Mouse (Mus musculus) CD4-positive, CD25-positive, alpha-beta regulatory T cell, adult 2 months (primary cell): ENCODE measurements around the gene Pcolce.

Experiments used
- DNase-seq: peaks from one replicate; pipeline ENCODE4 v3.0.0-alpha.2; 2012; ENCODE audit warnings: low read depth, low spot score

Pcolce gene

DNA sequence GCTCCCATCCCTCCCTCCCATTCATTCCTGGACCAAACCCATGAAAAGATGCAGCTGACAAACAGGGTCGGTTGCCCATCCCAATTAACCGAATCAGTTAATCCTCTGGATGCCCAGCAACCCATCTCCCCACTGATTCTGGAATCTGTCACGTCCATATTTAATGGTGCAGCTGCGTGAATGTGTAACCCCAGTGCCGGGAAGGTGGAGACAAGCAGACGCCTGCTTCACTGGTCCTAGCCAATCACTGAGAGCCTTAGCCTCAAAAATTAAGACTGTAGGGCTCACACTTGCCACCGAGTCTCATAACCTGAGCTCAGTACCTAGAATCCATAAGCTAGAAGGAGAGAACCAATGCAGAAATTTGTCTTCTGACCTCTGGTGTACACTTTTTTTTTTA is 17.7 kb downstream of the Pcolce start:
- no peak for DNase-seq

DNA sequence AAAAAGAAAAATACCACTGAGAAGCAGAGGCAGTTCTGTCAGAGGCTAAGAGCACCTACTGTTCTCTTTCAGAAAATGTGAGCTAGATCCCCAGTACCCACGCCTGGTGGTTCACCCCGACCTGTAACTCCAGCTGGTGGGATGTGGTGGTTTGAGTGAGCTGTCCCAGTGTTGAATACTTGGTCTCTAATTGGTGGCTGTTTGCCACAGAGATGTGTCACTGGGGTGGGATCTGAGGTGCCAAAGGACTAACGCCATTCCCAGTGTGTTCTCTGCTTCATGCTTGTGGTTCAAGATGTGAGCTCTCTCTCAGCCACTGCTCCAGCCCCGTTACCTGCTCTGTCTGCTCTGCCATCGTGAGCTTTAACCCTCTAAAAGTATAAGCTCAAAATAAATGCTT is 23.1 kb downstream of the Pcolce start:
- DNase-seq = no peak

DNA sequence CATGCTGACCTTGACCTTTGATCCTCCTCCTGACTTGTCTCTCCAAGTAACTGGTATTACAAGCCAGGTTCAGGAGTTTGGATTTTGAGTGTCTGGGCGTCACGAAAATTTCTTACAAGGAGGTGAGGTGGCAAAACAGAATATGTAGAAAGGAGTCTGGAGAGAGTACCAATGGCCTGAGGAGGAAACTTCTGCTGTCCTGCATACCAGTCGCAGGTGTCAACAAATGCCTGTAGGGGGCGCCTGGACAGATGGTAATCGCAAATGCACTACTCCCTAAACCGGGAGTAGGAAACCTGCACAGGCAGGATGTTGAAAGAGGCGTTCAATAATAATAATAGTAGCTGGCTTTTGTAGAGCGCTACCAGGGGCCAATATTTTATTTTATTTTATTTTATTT is 28.6 kb downstream of the Pcolce start:
- peak; percentile 83 for DNase-seq

DNA sequence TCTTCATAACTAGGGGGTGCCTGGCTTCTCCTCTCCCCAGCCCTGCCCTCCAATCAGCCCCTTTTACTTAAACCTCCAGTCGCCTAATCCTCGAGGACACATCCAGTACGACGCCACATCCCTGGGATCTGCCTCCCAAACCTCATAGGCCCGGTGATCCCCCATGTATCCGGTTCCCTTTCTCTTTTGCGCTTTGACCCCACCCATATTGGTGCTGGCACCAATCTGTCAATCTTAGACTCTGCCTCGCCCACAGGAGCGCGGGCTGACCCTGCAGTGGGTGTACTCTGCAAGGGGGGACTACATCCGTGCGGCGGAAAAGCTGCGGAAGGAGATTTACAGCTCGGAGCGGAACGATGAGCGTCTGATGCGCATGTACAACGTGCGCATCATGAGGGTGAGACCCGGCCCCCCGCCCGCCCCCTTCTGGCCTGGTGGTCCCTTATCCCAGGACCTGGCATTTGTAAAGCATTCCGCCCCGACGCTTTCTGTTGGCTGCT is 29.9 kb downstream of the Pcolce start:
- peak; percentile 44 for DNase-seq

DNA sequence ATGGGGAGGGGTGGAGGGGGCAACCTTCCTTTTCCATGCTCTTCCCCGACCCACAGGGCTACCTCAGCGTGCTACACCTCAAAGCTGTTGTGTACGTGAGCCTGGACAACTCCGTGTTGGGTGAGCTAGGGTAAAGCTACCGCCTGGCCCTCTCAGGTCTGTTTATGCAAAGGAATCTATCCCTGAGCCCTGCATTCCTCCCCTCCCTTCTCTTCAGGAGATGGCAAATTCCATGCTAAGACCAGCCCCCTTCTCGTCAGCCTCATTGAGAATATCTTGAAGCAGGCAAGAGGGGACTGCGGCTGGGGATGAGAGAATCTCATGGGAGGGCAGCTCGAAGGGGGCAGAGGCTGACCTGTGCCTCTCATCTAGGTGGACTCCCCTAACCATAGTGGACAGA is 30.9 kb downstream of the Pcolce start:
- DNase-seq = no peak

DNA sequence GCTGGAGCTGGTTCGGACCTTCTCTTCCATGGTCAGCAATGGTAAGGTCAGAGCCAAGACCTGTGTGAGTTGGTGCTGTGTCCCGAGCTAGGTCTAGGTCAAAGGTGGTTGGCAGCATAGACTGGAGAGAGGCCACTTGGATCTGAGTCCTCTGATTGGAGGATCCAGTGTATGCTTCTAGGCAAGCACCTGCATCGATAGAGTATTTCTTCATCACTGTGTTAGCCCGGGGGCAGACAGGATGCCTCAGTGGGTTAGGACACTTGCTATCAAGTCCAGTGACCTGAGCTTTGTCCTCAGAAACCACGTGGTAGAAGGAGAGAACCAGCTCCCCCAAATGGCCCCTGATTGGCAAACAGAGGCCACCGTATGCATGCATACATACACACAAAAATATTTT is 33.3 kb downstream of the Pcolce start:
- no peak for DNase-seq

DNA sequence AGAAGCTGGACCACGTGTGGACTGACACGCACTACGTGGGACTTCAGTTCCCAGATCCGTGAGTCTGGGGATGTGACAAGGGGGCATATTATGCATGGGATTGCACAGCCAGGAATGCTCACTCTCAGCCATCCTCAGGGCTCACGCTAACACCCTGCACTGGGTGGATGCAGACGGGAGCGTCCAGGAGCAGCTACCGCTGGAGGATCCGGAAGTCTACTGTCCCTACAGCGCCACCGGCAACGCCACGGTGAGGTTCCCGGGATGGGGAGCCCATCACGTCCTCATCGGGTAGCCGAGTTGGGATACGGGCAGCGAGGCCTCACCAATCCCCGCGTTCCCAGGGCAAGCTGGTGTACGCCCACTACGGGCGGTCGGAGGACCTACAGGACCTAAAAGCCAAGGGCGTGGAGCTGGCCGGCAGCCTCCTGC is 39.1 kb downstream of the Pcolce start:
- DNase-seq = no peak

DNA sequence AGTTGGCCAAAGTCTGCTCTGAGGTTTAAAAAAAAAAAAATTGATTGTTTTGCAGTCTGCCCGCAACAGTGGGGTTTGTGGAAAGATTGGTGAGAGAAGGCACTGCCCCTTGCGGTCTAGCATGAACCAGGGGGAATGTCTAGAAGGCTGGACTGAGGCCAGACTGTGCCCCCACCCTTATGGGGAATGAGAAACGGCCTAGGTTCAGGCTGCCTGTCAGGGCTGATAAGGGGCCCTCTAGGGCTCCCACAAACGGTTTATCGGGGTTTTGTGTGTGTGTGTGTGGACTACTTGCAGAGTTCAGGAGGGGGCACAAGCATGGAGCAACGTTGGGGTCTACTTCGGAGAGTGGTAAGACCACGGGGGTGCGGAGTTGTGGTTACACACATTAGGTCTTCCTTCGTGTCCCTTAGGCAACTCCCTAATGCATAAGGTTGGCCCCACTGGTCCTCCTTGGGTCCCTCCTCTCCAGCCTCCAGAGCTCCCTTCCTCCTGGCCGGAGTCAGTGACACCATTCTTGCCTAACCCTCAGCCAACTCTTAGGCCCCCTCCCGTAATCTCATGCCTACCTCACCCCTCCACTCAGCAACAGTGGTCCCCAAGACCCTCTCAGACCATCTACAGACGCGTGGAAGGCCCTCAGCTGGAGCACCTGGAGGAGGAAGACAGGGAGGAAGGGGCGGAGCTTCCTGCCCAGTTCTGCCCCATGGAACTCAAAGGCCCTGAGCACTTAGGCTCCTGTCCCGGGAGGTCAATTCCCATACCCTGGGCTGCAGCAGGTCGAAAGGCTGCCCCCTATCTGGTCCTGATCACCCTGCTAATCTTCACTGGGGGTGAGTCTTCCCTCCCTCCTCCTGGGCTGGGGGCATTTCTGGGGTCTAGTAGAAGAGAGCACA is 42.6 kb downstream of the Pcolce start:
- no peak for DNase-seq

DNA sequence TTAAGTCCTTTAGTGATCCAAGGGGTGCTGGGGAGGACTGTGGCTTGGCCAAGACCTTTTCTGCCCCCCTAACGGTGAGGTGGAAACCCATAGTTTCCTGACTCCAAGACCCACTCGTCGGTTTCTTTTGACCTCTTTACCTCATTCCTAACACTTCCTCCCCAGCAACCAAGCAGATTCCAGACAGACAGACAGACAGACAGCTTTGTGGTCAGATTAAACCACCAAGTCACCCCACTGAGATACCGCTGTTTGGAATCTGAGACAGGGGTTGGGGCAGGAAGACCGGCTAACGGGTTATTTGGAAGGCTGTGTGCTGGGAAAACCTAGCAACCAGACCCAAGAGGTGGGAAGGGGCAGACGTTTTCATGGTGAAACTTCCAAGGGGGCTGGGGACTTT is 43.4 kb downstream of the Pcolce start:
- DNase-seq = no peak

DNA sequence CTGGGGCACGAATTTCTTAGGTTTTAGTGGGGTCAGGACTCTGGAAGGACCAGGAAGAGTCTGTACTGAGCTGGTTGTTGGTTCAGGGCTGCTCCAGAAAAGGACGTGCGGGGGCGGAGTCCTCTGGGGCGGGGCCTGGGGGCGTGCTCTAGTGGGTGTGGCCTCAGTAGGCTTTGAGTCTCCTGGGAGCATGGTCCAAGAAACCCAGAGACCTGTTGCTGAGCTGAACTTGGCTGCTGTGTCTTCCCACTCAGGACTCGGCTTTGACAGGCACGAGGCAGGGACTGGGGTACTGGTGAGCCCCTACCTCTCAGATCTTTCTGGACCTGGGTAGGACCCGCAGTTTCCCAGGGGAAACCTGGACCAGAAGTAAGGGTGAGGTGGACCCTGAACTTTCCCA is 43.9 kb downstream of the Pcolce start, which contains the start of gene Tfr2:
Tfr2 (plus strand) TSS at position 176 of the 400 bp plus-strand sequence.
- DNase-seq = peak; percentile 76

DNA sequence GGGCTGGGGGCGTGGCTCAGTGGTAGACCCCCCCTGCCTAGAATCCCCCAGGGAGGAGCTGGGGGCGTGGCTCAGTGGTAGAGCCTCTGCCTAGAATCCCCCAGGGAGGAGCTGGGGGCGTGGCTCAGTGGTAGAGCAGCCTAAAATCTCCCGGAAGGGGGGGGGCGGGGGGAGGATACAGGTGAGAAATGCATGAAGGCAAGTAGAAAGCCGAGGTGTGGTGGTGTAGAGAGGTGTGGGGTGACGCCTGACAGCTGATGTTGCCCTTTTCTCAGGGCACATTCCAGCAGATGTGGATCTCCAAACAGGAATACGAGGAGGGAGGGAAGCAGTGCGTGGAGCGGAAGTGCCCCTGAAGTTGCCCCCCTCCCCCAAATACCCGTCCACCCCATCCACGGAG is 44.6 kb downstream of the Pcolce start:
- DNase-seq = peak; percentile 16

DNA sequence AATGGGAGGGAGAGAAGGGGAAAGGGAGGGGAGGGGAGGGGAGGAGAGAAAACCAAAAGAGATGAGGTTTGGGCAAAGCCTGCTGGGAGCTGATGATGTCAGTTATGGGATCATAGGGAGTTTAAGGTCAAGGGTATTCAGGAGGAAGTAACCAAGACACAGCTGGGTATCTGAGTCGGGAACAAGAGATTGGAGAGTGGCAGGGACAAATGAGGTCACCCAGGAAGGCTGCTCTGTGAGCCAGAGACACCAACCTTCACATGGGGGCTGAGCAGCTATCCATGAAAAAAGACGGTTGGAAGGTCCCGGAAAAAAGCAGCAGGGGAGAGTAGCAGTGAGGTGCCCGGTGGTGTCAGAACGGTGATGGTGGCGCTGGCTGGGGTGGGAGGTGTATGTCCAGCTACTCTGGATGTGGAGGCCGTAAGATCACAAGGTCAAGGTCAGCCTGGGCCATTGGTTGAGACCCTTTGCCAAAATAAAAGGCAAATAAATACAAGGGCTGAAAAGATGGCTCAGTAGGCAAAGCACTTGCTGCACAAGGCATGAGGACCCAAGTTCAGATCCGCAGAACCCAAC is 45.3 kb downstream of the Pcolce start:
- no peak for DNase-seq

DNA sequence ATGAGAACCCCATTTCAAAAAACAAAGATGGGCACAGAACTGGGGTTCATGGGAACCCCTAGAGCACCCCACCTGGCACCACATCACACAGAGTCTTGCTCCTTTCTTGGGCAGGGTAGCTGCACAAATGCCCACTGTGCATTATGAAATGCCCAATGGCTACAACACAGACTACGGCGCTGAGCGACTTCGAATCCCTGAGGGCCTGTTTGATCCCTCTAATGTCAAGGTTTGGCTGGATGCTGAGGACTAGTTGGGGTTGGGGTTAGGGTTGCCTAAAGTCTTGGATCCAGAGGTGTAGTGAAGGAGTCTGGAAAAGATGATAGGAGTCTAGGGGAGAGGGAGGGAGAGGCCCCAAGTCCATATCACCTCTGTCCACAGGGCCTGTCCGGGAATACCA is 47.2 kb downstream of the Pcolce start:
- no peak for DNase-seq

DNA sequence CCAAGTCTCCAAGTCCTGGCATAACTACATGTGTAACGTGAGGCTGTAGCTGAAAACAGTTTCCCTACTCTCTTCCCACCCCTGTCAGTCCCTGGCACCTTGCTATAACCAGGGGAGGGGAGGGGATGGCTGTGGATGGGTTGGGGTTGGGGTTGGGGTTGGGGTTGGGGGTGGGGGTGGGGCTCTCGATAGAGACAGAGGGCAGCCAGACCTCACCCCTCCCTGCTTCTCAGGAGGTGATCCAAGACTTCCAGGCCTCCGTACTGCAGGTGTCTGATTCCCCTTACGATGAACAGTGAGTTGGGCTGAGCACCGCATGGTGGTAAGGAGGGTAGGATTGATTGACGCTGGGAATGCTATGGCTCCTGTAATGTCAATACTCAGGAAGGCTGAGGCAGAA is 47.8 kb downstream of the Pcolce start:
- no peak for DNase-seq

DNA sequence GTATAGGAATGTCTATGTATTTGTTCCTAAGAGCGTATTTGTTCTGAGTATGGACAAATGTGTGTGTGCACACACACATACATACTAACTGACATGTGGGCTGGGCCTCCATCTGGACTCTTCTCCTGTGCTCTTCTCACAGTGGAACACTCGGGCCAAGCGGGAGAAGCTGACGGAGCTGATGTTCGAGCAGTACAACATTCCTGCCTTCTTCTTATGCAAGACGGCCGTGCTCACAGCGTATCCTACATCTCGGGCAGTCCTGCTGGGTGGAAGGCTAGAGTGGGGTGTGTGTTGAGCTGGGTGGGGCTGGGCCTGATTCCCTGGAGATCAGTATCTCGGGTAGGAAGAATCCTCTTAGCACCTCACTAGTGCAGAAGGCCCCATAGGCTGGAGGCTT is 50.6 kb downstream of the Pcolce start:
- no peak for DNase-seq

DNA sequence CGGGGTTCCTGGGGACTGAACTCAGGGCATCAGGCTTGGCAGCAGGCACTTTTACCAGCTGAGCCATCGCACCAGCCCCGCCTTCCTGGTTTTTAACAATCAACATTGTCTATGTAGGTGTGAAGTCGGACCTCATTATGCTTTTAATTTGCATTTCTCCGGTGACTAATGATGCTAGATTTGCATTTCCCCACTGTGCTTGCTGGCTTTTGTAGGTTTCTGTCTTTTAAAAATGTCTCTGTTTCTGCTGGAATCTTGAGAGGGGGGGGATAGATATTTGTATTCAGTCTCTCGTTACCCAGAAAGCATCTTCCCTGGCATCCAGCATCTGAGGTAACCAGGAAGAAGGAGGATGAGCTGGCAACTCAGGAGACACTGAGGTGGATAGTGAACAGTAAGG is 52.0 kb downstream of the Pcolce start:
- DNase-seq = no peak
